Mouse (Mus musculus) testis, postnatal 14 days (tissue): ENCODE measurements at regions not wholly inside any gene's neighbourhood (a gene's known extent, or its start where the extent isn't known, plus 50 kb on each side); places are given as distances from the start of the nearest gene placed in this dataset.
A peak's percentile ranks its signal among the peaks of the same experiment; 100 is the strongest.

Source experiments
- DNase-seq: peaks from one replicate; pipeline ENCODE4 v3.0.0; 2021; ENCODE audit warnings: low spot score

GRCm38 (mm10) chr7:77966658-77967057 is 771.2 kb downstream of the Ntrk3 start:
- DNase-seq, result no peak

- no peak for DNase-seq
Measured at GRCm38 (mm10) chr7:77933366-77933765, 804.4 kb downstream of the Ntrk3 start.

GRCm38 (mm10) chr7:77928479-77929467 is 809.0 kb downstream of the Ntrk3 start:
- no peak for DNase-seq

DNA sequence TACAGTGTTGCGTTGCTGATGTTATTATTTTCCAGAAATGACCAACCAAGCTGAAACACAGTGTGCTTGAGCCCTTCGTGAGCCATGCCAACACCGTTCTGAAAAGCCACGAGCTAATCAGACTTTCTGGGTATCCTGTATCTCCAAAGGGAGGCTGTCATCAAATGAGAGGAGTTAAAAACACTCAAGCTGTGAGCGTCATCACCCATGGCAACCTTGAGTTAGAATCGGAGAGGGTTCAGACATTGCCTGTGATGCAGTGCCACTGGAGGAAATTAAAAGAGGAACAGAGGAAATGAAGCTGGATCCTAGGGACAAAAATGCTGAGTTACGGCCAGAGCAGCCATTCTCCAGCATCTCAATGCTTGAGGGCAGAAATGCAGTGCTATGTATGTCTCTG is 838.6 kb downstream of the Ntrk3 start:
- no peak for DNase-seq

DNA sequence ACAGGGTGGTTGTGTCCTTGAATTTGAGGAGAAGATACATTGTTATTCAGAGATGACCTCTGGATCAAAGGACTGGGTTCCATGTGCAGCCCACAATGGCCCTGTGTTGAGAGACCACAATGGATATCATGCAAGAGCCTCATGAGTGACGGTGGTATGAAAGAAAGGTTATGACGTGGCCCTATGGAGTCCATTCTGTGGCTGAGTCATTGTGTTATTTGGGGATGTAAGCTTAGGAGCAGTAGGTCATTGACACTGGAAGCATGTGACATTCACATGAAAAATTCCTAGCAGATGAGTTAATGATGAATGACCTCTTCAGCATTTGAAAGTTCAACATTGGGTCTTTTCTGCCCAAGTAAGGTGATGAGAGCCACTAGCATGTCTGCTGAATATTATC is 849.3 kb downstream of the Ntrk3 start:
- DNase-seq, result no peak

- DNase-seq, result no peak
Measured at GRCm38 (mm10) chr7:77882605-77883354, 855.0 kb downstream of the Ntrk3 start.

- DNase-seq, result no peak
Measured at GRCm38 (mm10) chr7:77867518-77867917, 870.3 kb downstream of the Ntrk3 start.

- no peak for DNase-seq
Measured at GRCm38 (mm10) chr7:77861841-77862240, 876.0 kb downstream of the Ntrk3 start.

GRCm38 (mm10) chr7:77858436-77858835 is 879.4 kb downstream of the Ntrk3 start:
- no peak for DNase-seq

DNA sequence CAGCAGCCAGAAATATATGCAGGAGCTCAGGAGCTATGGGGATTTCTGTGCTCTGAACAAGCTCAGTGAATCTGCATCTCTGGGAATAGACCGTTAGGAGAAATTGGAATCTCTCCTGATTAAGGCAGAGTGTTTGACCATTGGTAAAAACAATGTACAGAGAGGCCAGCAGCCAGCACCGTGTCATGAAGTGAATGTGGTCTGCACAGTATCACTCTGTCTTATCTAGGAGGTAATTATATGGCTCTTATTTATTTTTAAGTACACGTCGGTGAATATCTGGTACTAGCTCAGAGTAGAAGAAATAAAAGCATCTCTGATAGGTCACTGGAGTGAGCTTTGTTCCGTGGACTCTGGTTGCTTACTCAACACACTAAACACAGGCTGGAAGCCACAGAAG is 879.8 kb downstream of the Ntrk3 start:
- no peak for DNase-seq

DNA sequence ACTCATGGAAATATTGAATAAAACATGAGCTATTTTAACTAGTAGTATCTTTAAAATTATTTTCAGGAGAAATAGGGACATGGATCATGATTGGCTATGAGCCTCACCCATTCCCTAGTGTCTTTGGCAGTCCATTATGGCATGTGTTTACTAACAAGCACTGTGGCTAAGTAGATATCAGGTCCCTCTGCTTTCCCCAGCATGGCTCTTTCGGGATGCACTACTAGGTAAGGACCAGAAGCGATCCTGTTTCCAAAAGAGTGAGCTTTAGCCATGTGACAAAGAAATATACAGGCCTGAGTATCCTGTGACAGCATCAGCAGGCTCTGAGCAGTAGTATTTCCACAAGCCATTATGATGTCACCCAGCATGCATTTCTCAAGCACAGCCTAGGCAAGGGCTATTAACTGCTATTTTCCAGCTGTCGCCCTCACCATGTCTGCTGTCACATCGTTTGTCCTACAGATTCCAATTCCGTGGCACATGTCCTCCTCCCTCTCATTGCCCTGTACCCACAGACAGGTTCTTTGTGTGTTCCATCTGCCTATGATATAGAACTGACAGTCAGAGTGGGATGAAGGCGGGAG is 882.1 kb downstream of the Ntrk3 start:
- DNase-seq, result no peak

DNA sequence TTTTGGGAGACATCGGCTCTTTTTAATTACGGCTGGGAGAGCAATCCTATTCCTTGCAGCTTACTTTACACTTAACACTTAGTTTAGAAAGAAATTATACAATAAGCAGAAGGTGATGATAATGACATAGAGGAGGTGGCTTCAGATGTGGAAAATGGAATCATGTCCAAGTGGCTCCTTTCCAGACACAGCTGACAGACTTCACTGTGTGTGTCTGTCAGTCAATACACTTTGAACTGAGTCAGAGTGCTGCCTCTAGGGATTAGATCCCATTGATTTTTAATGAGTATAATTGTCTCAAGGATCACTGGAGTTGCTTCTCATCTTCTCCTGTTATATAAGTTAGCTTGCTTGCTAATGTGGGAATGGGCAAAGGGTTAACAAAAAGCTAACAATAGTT is 882.7 kb downstream of the Ntrk3 start:
- DNase-seq, result no peak

DNA sequence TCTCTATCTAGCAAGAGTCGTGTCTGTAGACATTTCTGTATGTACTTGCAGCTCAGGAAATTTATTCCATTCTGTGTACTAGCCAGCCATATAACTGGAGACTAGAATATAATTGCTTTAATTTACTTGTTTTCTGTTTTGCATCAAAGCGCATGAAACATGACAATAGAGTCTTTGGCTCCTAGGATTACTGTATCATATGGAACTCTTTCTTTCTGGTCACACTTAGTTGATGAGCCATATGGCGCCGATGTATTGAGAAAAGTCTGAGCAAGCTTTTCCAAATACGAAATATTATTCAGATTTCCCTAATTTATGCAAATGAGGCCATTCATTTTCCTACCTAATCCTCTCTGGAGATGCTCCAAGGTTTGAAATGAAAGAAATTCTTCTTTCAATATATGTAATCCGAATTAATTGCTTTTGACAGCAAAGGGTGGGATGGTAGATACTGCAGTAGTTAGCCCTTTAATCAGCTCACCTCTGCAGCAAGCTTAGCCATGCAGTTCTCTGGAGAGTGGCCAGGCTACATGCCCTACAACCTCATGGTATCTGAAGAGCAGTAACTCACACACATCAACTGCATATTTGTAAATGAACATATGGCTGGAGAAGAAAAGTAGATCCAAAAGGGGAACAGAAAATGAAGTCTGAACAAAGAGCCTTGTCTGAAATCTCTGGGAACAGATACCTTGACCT is 913.4 kb downstream of the Ntrk3 start:
- DNase-seq, result no peak

DNA sequence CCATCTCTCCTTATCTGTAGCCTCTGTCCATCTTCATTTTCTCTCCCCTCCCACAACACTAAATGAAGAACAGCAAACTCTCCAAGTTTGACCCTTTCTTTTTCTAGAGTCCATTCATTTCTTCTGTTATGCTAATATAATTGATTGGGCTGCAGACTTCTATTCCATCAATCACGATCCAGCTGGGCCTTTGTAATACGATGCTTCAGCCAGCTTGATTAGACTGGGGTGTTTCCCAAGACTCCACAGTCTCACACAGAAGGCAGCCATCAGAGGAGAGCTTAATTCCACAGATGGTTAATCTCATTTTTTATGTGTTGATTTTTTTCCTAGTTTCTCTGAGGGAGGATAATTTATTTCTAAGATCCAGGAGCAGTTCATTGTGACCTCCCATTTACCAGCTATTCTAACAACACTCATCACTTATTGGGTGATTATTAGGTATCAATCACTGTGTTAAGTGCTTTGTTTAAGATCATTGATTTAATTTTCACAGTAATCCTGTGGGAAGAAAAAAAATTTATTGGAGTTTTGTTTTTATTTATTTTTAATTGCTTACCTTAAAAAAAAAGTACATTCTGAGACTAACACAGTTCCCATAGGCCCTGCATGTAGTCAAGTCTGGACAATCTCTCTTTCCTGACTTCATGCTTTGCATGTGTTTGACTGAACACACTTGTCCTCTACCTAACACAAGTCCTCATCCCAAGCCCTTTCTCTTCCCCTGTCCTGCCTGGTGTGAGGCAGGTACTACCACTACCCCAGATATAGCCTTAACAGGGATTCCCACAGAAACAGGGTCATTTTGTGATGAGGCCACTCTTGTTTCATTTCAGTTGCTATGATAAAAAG is 925.5 kb downstream of the Ntrk3 start:
- no peak for DNase-seq

GRCm38 (mm10) chr7:77786801-77787200 is 951.0 kb downstream of the Ntrk3 start:
- DNase-seq, result no peak

- DNase-seq, result peak; percentile 4
Measured at GRCm38 (mm10) chr7:77771711-77772449, 965.9 kb downstream of the Ntrk3 start.

DNA sequence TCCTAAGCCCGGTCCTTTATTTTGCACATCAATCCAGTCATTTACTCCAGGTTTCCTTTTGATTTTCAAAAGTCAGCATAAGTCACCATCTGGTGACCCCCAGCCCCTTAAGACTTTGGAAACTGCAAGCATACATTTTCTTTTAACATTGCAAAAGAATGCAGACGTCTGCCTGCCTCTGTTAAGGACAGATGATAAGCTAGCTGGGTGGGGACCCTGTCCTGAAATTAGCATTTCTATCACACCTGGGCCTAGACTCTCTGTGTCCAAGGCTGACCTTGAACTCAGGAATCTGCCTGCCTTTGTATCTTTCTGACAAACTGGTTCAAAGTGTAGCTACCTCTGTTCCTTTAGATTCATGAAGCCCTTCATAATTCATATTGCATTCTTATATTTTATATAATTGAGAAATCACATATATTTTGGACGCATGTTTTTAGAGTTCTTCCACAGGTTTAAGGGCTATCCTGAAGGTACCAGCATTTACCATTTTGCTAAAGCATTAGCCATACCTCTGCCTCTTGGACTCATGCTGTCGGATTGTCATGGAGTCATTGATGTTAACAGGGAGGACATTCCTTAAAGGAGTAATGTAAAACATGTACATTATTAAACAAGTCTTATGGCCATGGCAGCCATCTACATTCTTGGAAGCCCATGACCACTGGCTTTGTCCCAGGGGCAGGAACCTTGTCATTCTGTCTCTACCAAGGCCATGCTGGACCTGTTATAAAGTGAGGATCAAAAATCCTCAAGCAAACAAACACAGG is 998.6 kb downstream of the Ntrk3 start:
- no peak for DNase-seq
